Mouse (Mus musculus): ENCODE data around the gene Ccr10.

Ccr10 gene

GRCm38 (mm10) chr11:101190913-101191907, 16.0 kb upstream of the Ccr10 start:
- in situ Hi-C loops (cut with MboI; ENCODE audit: low pct_unique_long_range_greater_than_20kb in 1 of 2, low sequenced_read_pairs in 2 of 2, unreplicated experiment in 1 of 2), result loop anchor here in 1 of 2 experiments (10.0 kb wide), 1 partner anchor 54 kb away; the partner anchor contains the start of gene Ramp2

GRCm38 (mm10) chr11:101190181-101190912, 15.1 kb upstream of the Ccr10 start:
- in situ Hi-C loops (cut with MboI; ENCODE audit: low pct_unique_long_range_greater_than_20kb in 1 of 2, low sequenced_read_pairs in 2 of 2, unreplicated experiment in 1 of 2), result loop anchor here in 1 of 2 experiments (10.0 kb wide), 1 partner anchor 54 kb away; the partner anchor contains the start of gene Ramp2

GRCm38 (mm10) chr11:101189495-101190180, 14.4 kb upstream of the Ccr10 start:
- in situ Hi-C loops (cut with MboI; ENCODE audit: low pct_unique_long_range_greater_than_20kb in 1 of 2, low sequenced_read_pairs in 2 of 2, unreplicated experiment in 1 of 2), result loop anchor here in 1 of 2 experiments (10.0 kb wide), 2 partner anchors 55 kb away; partner anchors contain the start of gene Ramp2

- in situ Hi-C loops (cut with MboI; ENCODE audit: low pct_unique_long_range_greater_than_20kb in 1 of 2, low sequenced_read_pairs in 2 of 2, unreplicated experiment in 1 of 2), result loop anchor here in 1 of 2 experiments (10.0 kb wide), 1 partner anchor 53 kb away; no protein-coding TSS in a partner anchor
Observed at GRCm38 (mm10) chr11:101188166-101188805, 13.0 kb upstream of the Ccr10 start.

- in situ Hi-C loops (cut with MboI; ENCODE audit: low pct_unique_long_range_greater_than_20kb in 1 of 2, low sequenced_read_pairs in 2 of 2, unreplicated experiment in 1 of 2), result loop anchor here in 1 of 2 experiments (10.0 kb wide), 1 partner anchor 53 kb away; no protein-coding TSS in a partner anchor
Observed at GRCm38 (mm10) chr11:101187541-101187940, 12.3 kb upstream of the Ccr10 start.

GRCm38 (mm10) chr11:101186526-101187247, 11.4 kb upstream of the Ccr10 start:
- in situ Hi-C loops (cut with MboI; ENCODE audit: low pct_unique_long_range_greater_than_20kb in 1 of 2, low sequenced_read_pairs in 2 of 2, unreplicated experiment in 1 of 2), result loop anchor here in 1 of 2 experiments (10.0 kb wide), 1 partner anchor 52 kb away; no protein-coding TSS in a partner anchor

GRCm38 (mm10) chr11:101185441-101185840, 10.2 kb upstream of the Ccr10 start:
- in situ Hi-C loops (cut with MboI; ENCODE audit: low pct_unique_long_range_greater_than_20kb in 1 of 2, low sequenced_read_pairs in 2 of 2, unreplicated experiment in 1 of 2), result loop anchor here in 1 of 2 experiments (10.0 kb wide), 1 partner anchor 51 kb away; no protein-coding TSS in a partner anchor

GRCm38 (mm10) chr11:101184984-101185383, 9.7 kb upstream of the Ccr10 start:
- in situ Hi-C loops (cut with MboI; ENCODE audit: low pct_unique_long_range_greater_than_20kb in 1 of 2, low sequenced_read_pairs in 2 of 2, unreplicated experiment in 1 of 2), result loop anchor here (5.0 to 10.0 kb wide), 2 partner anchors 50 to 203 kb away; no protein-coding TSS in a partner anchor

GRCm38 (mm10) chr11:101182771-101183517, 7.7 kb upstream of the Ccr10 start:
- in situ Hi-C loops (cut with MboI; ENCODE audit: low pct_unique_long_range_greater_than_20kb in 1 of 2, low sequenced_read_pairs in 2 of 2, unreplicated experiment in 1 of 2), result loop anchor here (5.0 to 10.0 kb wide), 2 partner anchors 48 to 201 kb away; no protein-coding TSS in a partner anchor

GRCm38 (mm10) chr11:101181961-101182360, 6.7 kb upstream of the Ccr10 start:
- in situ Hi-C loops (cut with MboI; ENCODE audit: low pct_unique_long_range_greater_than_20kb in 1 of 2, low sequenced_read_pairs in 2 of 2, unreplicated experiment in 1 of 2), result loop anchor here (5.0 to 10.0 kb wide), 2 partner anchors 47 to 200 kb away; no protein-coding TSS in a partner anchor

GRCm38 (mm10) chr11:101180846-101181740, 5.8 kb upstream of the Ccr10 start:
- in situ Hi-C loops (cut with MboI; ENCODE audit: low pct_unique_long_range_greater_than_20kb in 1 of 2, low sequenced_read_pairs in 2 of 2, unreplicated experiment in 1 of 2), result loop anchor here (5.0 to 10.0 kb wide), 2 partner anchors 46 to 199 kb away; no protein-coding TSS in a partner anchor

- in situ Hi-C loops (cut with MboI; ENCODE audit: low pct_unique_long_range_greater_than_20kb in 1 of 2, low sequenced_read_pairs in 2 of 2, unreplicated experiment in 1 of 2), result loop anchor here (5.0 to 10.0 kb wide), 2 partner anchors 45 to 198 kb away; no protein-coding TSS in a partner anchor
Observed at GRCm38 (mm10) chr11:101180261-101180660, 5.0 kb upstream of the Ccr10 start.

- in situ Hi-C loops (cut with MboI; ENCODE audit: low pct_unique_long_range_greater_than_20kb in 1 of 2, low sequenced_read_pairs in 2 of 2, unreplicated experiment in 1 of 2), result loop anchor here in 1 of 2 experiments (5.0 kb wide), 1 partner anchor 42 kb away; no protein-coding TSS in a partner anchor
Observed at GRCm38 (mm10) chr11:101179306-101179705, 4.1 kb upstream of the Ccr10 start.

- in situ Hi-C loops (cut with MboI; ENCODE audit: low pct_unique_long_range_greater_than_20kb in 1 of 2, low sequenced_read_pairs in 2 of 2, unreplicated experiment in 1 of 2), result loop anchor here in 1 of 2 experiments (5.0 kb wide), 1 partner anchor 41 kb away; no protein-coding TSS in a partner anchor
Observed at GRCm38 (mm10) chr11:101178061-101179058, 3.1 kb upstream of the Ccr10 start.

Measured in mouse embryonic stem cell (cell line).